Mouse (Mus musculus) v-Abl transformed pro-B cells (cell line): ENCODE measurements around the gene Olfr689.
"Not testable (repeated sequence)": the region's sequence is repeated elsewhere in the genome, so short reads cannot be mapped to it uniquely, and the experiment has no call there.

Experiments used
- in situ Hi-C, 2 experiments: fragments of 400-800 bp; cut with MboI; formaldehyde crosslinking; loops; one replicate each; pipeline ENCODE4 v1.15.1; 2025; ENCODE audit not compliant: unreplicated experiment in 2 of 2

Olfr689 gene

DNA sequence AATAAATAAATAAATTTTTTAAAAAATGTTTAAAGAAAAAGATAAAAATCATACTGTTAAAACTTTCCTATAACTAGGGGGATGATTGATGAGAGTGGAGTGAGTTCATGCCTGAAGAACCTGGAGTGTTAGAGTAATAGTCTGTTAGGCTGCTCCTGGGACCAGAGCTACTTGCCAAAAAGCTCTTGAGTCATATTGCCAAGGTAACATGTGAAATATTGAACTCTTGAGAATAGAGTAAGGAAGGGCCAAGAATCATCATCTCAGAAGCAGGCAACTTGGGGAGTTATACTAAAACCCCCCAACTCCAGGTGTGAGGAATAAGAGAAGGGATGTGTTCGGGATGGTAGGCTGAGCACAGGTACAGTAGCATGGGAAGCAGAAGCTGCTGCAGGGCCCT is at the start of gene Olfr689:
Gene Olfr689 (plus strand): TSS at position 301 of the 400 bp plus-strand sequence.
- in situ Hi-C loops: no loop called here

DNA sequence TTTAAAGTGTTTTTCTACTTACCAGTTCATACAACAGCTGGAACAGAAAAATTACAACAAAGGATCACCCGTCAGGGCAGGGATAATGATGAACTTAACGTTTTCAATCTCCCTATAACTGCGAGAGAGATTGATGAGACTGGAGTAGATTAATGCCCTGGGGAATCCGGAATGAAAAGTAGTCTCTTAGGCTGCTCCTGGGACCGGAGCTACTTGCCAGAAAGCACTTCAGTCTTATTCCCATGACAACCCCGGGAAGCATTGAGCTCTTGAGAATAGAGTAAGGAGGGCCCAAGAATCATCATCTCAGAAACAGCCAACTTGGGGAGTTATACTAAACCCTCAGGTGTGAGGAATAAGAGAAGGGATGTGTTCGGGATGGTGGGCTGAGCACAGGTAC is 38.5 kb upstream of the Olfr689 start:
- in situ Hi-C loops: loop anchor here in 1 of 2 experiments (25.0 kb wide), 1 partner anchor 190 kb away; no protein-coding TSS in a partner anchor

DNA sequence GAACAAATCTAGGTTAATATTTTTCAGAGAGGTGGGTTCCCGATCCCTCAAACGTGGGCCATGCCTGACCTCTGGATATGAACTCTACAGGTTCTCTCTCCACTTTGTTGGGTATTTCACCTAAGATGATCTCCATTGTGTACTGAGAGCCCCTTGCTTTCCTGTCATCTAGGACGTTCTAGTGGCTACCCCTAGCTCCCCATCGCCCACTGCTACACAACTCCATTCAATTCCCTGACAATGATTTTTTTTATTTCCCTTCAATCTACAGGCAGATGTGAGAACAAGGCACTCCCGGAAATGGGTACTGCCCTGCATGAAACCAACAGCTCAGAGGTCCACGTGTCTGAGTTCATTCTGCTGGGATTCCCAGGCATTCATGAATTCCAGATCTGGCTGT is 23.2 kb upstream of the Olfr689 start, which contains the start of gene Olfr688:
Gene Olfr688 (plus strand): TSS at position 301 of the 400 bp plus-strand sequence.
- in situ Hi-C loops: no loop called here

DNA sequence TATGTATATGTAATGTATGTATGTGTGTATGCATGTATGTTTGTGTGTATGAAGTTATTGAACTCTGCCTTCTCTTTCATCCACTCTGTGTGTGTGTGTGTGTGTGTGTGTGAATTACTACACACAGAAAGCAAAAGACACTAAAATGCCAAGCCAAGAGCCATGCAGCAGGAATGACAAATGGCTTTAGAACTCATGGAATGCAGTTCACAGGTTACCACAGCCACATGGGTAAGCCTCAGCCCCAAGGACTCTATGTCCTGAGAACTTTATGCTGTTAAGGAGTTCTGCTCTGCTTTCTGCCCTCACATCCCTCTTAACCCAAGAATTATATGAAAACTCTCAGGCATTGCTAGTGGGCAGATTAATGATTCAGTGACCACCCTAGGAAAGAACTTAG is 20.9 kb upstream of the Olfr689 start:
- in situ Hi-C loops: no loop called here

DNA sequence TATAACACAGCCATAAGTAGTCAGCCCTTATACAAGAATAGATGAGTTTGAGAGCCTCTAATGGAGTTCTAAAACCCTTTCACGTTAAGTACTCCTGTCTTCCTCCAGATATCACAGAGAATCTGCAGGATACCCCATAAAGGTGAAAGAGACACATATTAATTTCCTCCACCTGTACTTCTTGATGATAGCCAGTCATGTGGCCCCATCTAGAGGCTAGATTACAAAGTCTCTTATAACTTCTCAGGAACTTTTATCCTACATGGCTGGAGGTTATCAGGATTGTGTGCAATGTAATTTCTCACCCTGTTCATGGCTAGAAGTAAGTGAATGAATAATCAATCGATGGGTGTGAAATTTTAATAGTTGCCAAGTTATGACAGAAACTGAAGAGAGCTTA is 14.3 kb downstream of the Olfr689 start:
- in situ Hi-C loops: no loop called here

DNA sequence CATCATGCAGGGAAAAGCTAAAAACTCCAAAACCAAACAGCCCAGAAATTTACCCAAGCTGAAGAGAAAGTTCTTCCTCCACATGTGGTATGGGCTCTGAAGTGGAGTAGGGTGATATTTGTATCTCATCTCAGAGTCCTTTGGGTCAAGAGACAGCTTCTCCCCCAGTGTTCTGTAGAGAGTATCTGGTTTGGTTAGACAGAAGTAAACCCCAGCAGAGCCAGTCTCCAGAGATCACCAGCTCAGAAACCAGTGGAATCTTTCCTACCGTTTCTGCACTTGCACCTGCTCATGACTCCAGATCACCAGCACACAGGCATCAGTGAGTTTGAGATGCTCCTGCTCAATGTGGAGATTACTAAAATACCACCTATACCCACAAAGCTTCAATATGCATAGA is 23.0 kb downstream of the Olfr689 start, which contains the start of gene Olfr690:
Gene Olfr690 (minus strand): TSS at position 101 of the 400 bp plus-strand sequence.
- in situ Hi-C loops: no loop called here

DNA sequence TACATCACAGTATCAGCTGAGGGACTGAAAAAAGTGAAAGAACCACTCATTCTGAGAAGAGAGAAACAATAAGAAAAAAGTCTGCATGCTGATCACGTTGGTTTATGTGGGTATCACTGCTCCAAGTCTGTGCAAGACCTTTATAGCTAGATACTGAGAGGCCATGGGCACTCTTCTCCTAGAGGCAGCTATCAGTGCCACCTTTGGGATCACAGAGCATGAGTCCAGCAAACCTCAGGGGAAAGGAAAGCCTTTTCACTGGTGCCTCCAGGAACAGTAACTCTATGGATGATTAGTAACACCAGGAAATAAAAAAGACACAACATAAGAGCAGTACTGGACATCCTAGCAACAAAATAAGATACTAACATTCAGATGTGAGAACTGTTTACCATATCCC is 31.2 kb downstream of the Olfr689 start, which contains the start of gene Olfr691:
Gene Olfr691 (minus strand): TSS at position 101 of the 400 bp plus-strand sequence.
- in situ Hi-C loops: no loop called here

DNA sequence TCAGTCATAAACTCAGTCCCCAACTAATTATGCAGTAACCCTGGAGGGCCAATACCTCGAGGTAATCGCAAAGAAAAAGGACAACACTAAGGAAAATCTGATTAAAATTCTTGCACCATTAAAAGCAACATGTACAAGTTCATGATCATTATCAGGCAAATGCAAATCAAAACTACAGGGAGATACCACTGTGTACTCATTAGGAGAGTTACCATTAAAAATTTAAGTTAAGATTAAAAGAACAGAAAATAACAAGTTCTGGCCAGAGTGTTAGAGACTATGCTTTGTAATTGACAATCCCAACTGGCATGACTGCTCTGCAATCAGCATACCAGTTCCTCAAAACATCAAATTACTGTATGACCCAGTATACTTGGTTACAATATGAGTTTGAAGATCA is 31.8 kb downstream of the Olfr689 start:
- in situ Hi-C loops: no loop called here

DNA sequence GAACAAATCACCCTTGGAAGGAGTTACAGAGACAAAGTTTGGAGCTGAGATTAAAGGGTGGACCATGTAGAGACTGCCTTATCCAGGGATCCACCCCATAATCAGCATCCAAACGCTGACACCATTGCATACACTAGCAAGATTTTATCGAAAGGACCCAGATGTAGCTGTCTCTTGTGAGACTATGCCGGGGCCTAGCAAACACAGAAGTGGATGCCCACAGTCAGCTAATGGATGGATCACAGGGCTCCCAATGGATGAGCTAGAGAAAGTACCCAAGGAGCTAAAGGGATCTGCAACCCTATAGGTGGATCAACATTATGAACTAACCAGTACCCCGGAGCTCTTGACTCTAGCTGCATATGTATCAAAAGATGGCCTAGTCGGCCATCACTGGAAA is 45.1 kb downstream of the Olfr689 start:
- in situ Hi-C loops: not testable (repeated sequence)

DNA sequence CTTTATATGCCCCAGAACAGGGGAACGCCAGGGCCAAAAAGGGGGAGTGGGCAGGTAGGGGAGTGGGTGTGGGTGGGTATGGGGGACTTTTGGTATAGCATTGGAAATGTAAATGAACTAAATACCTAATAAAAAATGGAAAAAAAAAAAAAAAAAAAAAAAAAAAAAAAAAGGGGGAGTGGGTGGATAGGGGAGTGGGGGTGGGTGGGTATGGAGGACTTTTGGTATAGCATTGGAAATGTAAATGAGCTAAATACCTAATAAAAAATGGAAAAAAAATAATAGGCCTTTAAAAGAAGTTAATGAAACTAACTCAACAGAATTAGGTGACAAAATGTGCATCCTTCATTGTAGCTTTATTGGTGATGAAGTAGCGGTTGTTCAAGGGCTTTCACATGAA is 45.5 kb downstream of the Olfr689 start:
- in situ Hi-C loops: not testable (repeated sequence)

DNA sequence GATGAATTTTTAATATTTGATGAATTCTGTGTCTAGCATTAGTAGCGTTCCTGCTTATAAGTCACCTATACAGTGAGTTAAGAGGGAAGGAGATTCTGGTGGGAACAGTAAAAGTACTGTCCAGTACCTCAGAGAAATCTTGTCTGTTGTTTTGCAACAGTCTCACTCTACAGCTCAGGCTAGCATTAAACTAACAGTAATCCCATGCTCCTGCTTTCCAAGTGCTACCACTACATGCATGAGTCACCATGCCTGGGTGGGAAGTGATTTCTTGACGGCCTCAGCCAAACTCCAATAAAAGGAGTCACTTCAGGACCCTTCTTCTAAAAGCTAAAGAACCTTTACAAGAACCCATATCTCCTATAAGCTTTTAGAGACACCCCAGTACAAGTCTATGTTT is 50.7 kb downstream of the Olfr689 start:
- in situ Hi-C loops: no loop called here

DNA sequence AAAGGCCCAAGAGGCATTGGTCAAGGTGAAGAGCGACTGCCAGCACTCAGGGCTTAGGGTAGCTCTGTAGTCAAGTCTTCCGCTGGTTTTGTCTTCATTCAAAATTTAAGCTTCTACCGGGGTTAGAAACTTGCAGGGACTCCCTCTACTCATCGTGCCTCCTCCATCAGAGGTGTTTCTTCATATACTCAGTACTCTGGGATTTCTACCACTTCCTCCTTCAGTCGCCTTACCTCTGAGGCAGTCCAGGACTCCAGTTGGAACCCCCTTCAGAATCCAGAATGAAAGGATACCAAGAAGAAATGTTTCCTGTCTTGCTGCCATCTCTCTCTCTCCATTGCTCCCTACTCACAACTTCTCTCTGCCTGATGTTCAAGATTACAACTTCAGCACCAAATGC is 56.3 kb downstream of the Olfr689 start:
- in situ Hi-C loops: no loop called here

DNA sequence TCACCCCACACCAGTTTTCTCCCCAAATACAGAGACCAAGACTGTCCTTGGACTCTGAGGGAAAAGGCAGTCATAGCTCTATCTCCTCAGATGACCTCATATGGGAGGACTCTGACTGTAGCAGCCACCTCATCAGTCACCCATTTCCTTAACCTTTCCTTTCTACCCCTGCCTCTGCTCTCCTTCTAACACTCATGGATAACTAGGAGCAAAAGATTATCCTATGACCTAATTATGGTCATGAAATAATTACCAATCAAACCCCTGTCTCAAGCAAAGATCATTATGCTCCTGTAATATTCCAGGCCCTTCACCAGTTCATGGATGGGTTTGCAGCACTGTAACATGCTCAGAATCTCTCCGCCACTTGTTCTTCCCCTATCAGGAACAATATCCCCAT is 57.0 kb downstream of the Olfr689 start, which contains the start of gene Olfr692:
Gene Olfr692 (plus strand): TSS at position 301 of the 400 bp plus-strand sequence.
- in situ Hi-C loops: no loop called here

DNA sequence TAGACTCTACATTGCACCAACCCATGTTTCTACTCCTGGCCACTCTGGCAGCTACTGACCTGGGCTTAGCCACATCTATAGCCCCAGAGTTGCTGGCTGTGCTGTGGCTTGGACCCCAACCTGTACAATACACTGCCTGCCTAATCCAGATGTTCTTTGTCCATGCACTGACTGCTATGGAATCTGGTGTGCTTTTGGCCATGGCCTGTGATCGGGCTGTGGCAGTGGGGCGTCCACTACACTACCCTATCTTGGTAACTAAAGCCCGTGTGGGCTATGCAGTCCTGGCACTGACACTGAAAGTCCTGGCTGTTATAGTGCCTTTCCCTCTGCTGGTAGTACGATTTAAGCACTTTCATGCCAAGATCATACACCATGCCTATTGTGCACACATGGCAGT is 57.6 kb downstream of the Olfr689 start:
- in situ Hi-C loops: no loop called here
